Mouse (Mus musculus) MEL (cell line): ENCODE data around the gene Pygb. TPM values are rescaled to one million over a fixed set of nuclear protein-coding genes. Genes with fewer than 3 reads are reported as not detected.

Source experiments
- DNase-seq: peaks from one replicate; pipeline ENCODE4 v3.0.0; 2011; ENCODE audit warnings: low read depth, low spot score
- H3K27ac ChIP-seq: 2 replicates; pipeline ENCODE4 v1.5.1; 2012; ENCODE audit warnings: low read depth, mild to moderate bottlenecking, control low read depth, low read length, moderate library complexity; ENCODE audit not compliant: control insufficient read depth
- H3K27me3 ChIP-seq, 2 experiments: fragments of 150-350 bp in 1 of 2; sonication (generic) in 1 of 2; 2 replicates each; pipeline ENCODE4 v1.6.1; 2012; ENCODE audit warnings: low read length in 2 of 2, mild to moderate bottlenecking in 2 of 2, improper control_type of control experiment in 1 of 2, moderate library complexity in 1 of 2; ENCODE audit not compliant: insufficient read depth in 2 of 2, control insufficient read depth in 1 of 2
- H3K36me3 ChIP-seq, 2 experiments: 2 replicates each; pipeline ENCODE4 v1.6.1; 2012 to 2014; ENCODE audit warnings: low read length in 2 of 2, improper control_type of control experiment in 1 of 2, inconsistent platforms in 1 of 2, mild to moderate bottlenecking in 1 of 2; ENCODE audit not compliant: insufficient read depth in 2 of 2, control insufficient read depth in 1 of 2
- H3K4me1 ChIP-seq, 2 experiments: fragments of 150-350 bp in 1 of 2; sonication (generic) in 1 of 2; 2 replicates each; pipeline ENCODE4 v1.6.1; 2012; ENCODE audit warnings: low read length in 2 of 2, improper control_type of control experiment in 1 of 2, mild to moderate bottlenecking in 1 of 2; ENCODE audit not compliant: insufficient read depth in 2 of 2, control insufficient read depth in 1 of 2
- H3K4me3 ChIP-seq, 2 experiments: fragments of 150-350 bp in 1 of 2; sonication (generic) in 1 of 2; 2 replicates each; pipeline ENCODE4 v1.5.1; 2012; ENCODE audit warnings: low read depth in 2 of 2, low read length in 2 of 2, mild to moderate bottlenecking in 2 of 2, moderate library complexity in 2 of 2, control low read depth in 1 of 2, improper control_type of control experiment in 1 of 2; ENCODE audit not compliant: control insufficient read depth in 1 of 2, insufficient read depth in 1 of 2
- H3K79me2 ChIP-seq: 2 replicates; pipeline ENCODE4 v1.6.1; 2012; ENCODE audit warnings: mild to moderate bottlenecking, low read length, moderate library complexity; ENCODE audit not compliant: control insufficient read depth, poor library complexity, insufficient read depth
- H3K9ac ChIP-seq: 2 replicates; pipeline ENCODE4 v1.6.1; 2012; ENCODE audit warnings: low read depth, mild to moderate bottlenecking, control low read depth, low read length, moderate library complexity; ENCODE audit not compliant: control insufficient read depth, poor library complexity, severe bottlenecking
- H3K9me3 ChIP-seq: fragments of 150-350 bp; sonication (generic); replicated peaks from 2 replicates; pipeline ENCODE4 v1.6.1; 2012; ENCODE audit warnings: mild to moderate bottlenecking, low read length, improper control_type of control experiment, moderate library complexity; ENCODE audit not compliant: insufficient read depth
- BHLHE40 ChIP-seq: IDR thresholded peaks from 2 replicates; pipeline ENCODE4 v1.6.1; 2012; ENCODE audit warnings: low read depth, mild to moderate bottlenecking, inconsistent platforms, low read length, improper control_type of control experiment, borderline replicate concordance
- ELF1 ChIP-seq: IDR thresholded peaks from 2 replicates; pipeline ENCODE4 v1.6.1; 2014; ENCODE audit warnings: low read depth, mild to moderate bottlenecking, inconsistent platforms, low read length, improper control_type of control experiment, moderate library complexity
- MAZ ChIP-seq: IDR thresholded peaks from 2 replicates; pipeline ENCODE4 v1.6.1; 2012; ENCODE audit warnings: low read depth, mild to moderate bottlenecking, inconsistent platforms, low read length, improper control_type of control experiment
- MEF2A ChIP-seq: IDR thresholded peaks from 2 replicates; pipeline ENCODE4 v1.6.1; 2014; ENCODE audit warnings: low read depth, mild to moderate bottlenecking, inconsistent platforms, low read length, improper control_type of control experiment; ENCODE audit not compliant: poor library complexity, insufficient replicate concordance, severe bottlenecking; ENCODE audit errors: extremely low read depth
- MYB ChIP-seq: IDR thresholded peaks from 2 replicates; pipeline ENCODE4 v1.6.1; 2011; ENCODE audit warnings: mild to moderate bottlenecking, low read depth, low read length, improper control_type of control experiment
- NELFE ChIP-seq: IDR thresholded peaks from 2 replicates; pipeline ENCODE4 v1.6.1; 2011; ENCODE audit warnings: low read depth, low read length, improper control_type of control experiment
- NRF1 ChIP-seq: IDR thresholded peaks from 2 replicates; pipeline ENCODE4 v1.6.1; 2014; ENCODE audit warnings: low read depth, mild to moderate bottlenecking, inconsistent platforms, low read length, improper control_type of control experiment, moderate library complexity; ENCODE audit not compliant: poor library complexity, insufficient read depth, severe bottlenecking
- POLR2A ChIP-seq, 2 experiments: IDR thresholded peaks; 2 replicates each; pipeline ENCODE4 v1.6.1; 2011 to 2012; ENCODE audit warnings: low read length in 2 of 2, mild to moderate bottlenecking in 2 of 2, control low read depth in 1 of 2, improper control_type of control experiment in 1 of 2, low read depth in 1 of 2, moderate library complexity in 1 of 2; ENCODE audit not compliant: control insufficient read depth in 1 of 2, insufficient read depth in 1 of 2, poor library complexity in 1 of 2
- SIN3A ChIP-seq: IDR thresholded peaks from 2 replicates; pipeline ENCODE4 v1.6.1; 2012; ENCODE audit warnings: low read length, improper control_type of control experiment, inconsistent platforms
- USF1 ChIP-seq: IDR thresholded peaks from 2 replicates; pipeline ENCODE4 v1.6.1; 2014; ENCODE audit warnings: low read depth, mild to moderate bottlenecking, inconsistent platforms, low read length, improper control_type of control experiment, moderate library complexity
- USF2 ChIP-seq, 2 experiments: IDR thresholded peaks; 2 replicates each; pipeline ENCODE4 v1.6.1; 2011 to 2012; ENCODE audit warnings: improper control_type of control experiment in 2 of 2, low read length in 2 of 2, borderline replicate concordance in 1 of 2, inconsistent platforms in 1 of 2, low read depth in 1 of 2, mild to moderate bottlenecking in 1 of 2; ENCODE audit not compliant: insufficient read depth in 1 of 2
- ZC3H11A ChIP-seq: IDR thresholded peaks from 2 replicates; pipeline ENCODE4 v1.6.1; 2012; ENCODE audit warnings: low read depth, mild to moderate bottlenecking, inconsistent platforms, low read length, improper control_type of control experiment
- ZKSCAN1 ChIP-seq: IDR thresholded peaks from 2 replicates; pipeline ENCODE4 v1.6.1; 2012; ENCODE audit warnings: low read depth, mild to moderate bottlenecking, inconsistent platforms, low read length, improper control_type of control experiment, moderate library complexity
- polyA plus RNA-seq, 2 experiments: library from polyadenylated mRNA; stranded (reverse) in 1 of 2; unstranded in 1 of 2; fragments of >175 nt in 1 of 2; fragments of >200 nt in 1 of 2; gene quantifications; 2 replicates each; pipeline versions ENCODE4 v1.2.1 to v1.2.4; 2012; ENCODE audit warnings: low replicate concordance in 2 of 2, low read depth in 1 of 2; ENCODE audit not compliant: insufficient read length in 2 of 2, insufficient read depth in 1 of 2, missing spikeins in 1 of 2
- total RNA-seq: library from RNA; depleted of rRNA; stranded (reverse); fragments of 300-350 nt; gene quantifications from 2 replicates; pipeline ENCODE4 v1.2.3, GENCODE M21; 2012

Pygb gene
- total and polyA plus RNA-seq, 3 experiments = 19.0 to 26.5 TPM; not detected in 1

DNA sequence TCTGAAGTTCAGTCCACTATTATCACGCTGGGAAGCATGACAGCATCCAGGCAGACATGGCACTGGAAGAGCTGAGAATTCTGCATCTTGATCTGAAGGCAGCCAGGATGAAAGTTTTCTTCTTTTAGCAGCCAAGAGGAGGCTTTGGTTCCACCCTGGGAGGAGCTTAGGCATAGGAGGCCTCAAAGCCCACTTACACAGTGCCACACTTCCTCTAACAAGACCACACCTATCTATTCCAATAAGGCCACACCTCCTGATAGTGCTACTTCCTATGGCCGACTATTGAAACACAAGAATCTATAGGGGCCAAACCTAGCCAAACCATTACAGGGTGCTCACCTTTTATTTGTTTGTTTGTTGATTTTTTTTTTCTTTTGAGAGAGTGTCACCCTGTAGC is 3.7 kb upstream of the Pygb start:
- H3K4me1 ChIP-seq = peaks cover 3 to 13% of the 10 kb centered on the region in 2 experiments; a peak in 2 of 4 replicates
- H3K9ac ChIP-seq = no peak overlapping the region
- DNase-seq = peak; percentile 78
- H3K36me3 ChIP-seq = peaks cover 0 to 13% of the 10 kb centered on the region in 2 experiments; a peak in 2 of 4 replicates
- H3K27me3 ChIP-seq = no peaks in the 10 kb centered on the region
- H3K4me3 ChIP-seq = no peak overlapping the region
- H3K79me2 ChIP-seq = peaks cover 3% of the 10 kb centered on the region; the same call in 1 of the 2 replicates
- TF ChIP-seq ZC3H11A = no peak
- TF ChIP-seq ELF1 = peak; percentile 15; the same call in 1 of the 2 replicates
- no peak overlapping the region for H3K27ac ChIP-seq
- H3K9me3 ChIP-seq = no peaks in the 10 kb centered on the region

GRCm38 (mm10) chr2:150787234-150787771 is 768 bp downstream of the Pygb start:
- peaks cover 3 to 13% of the 10 kb centered on the region in 2 experiments; a peak in 2 of 4 replicates for H3K4me1 ChIP-seq
- peaks cover 0 to 11% of the 10 kb centered on the region in 2 experiments; a peak in 2 of 4 replicates for H3K36me3 ChIP-seq
- no peak overlapping the region for H3K27ac ChIP-seq
- H3K79me2 ChIP-seq = peaks cover 3% of the 10 kb centered on the region; the same call in 1 of the 2 replicates
- no peaks in the 10 kb centered on the region for H3K27me3 ChIP-seq
- H3K9me3 ChIP-seq = no peaks in the 10 kb centered on the region
- peak overlapping the region; percentile 70 to 78 for H3K4me3 ChIP-seq
- TF ChIP-seq USF2 (IDR thresholded peaks at IDR 0.05; ENCODE audit: borderline replicate concordance in 1 of 2, insufficient read depth in 1 of 2, low read depth in 1 of 2, low read length in 2 of 2) (no peak), ZC3H11A (no peak), ZKSCAN1 (no peak), MEF2A (no peak), MAZ (no peak), MYB (no peak), NRF1 (no peak), POLR2A (IDR thresholded peaks at IDR 0.05; ENCODE audit: control insufficient read depth in 1 of 2, insufficient read depth in 1 of 2, low read depth in 1 of 2, low read length in 2 of 2, poor library complexity in 1 of 2) (no peak), SIN3A (no peak), NELFE (no peak), BHLHE40 (no peak), USF1 (no peak)
- peak overlapping the region; percentile 72 for H3K9ac ChIP-seq
- peak; percentile 26 for DNase-seq
